Mouse (Mus musculus) midbrain, embryonic 16.5 days (tissue): Measurements from ENCODE around the gene Kif2a. TPM values are rescaled to one million over a fixed set of nuclear protein-coding genes. Genes with fewer than 3 reads are reported as not detected.
A peak's percentile ranks its signal among the peaks of the same experiment; 100 is the strongest.
"Not testable (repeated sequence)": the region's sequence is repeated elsewhere in the genome, so short reads cannot be mapped to it uniquely, and the experiment has no call there.

ENCODE experiments used
- ATAC-seq: fragments of 200-750 bp; cut with Nextera tagmentation; 2 replicates; pipeline ENCODE4 v1.8.0; 2017; ENCODE audit warnings: moderate TSS enrichment
- H3K27ac ChIP-seq: fragments of 300-500 bp; sonication (generic); 2 replicates; pipeline ENCODE4 v1.5.1; 2014; ENCODE audit warnings: mild to moderate bottlenecking, low read length, mixed read lengths
- H3K27me3 ChIP-seq: fragments of 300-500 bp; sonication (generic); 2 replicates; pipeline ENCODE4 v1.6.1; 2014; ENCODE audit warnings: low read depth, low read length, mixed read lengths; ENCODE audit not compliant: control insufficient read depth, insufficient read depth
- H3K36me3 ChIP-seq: fragments of 300-500 bp; sonication (generic); 2 replicates; pipeline ENCODE4 v1.6.1; 2014; ENCODE audit warnings: mild to moderate bottlenecking, low read length, moderate library complexity, mixed read lengths; ENCODE audit not compliant: control insufficient read depth, insufficient read depth
- H3K4me1 ChIP-seq: fragments of 300-500 bp; sonication (generic); 2 replicates; pipeline ENCODE4 v1.6.1; 2014; ENCODE audit warnings: mild to moderate bottlenecking, low read length, mixed read lengths; ENCODE audit not compliant: control insufficient read depth, insufficient read depth
- H3K4me2 ChIP-seq: fragments of 300-500 bp; sonication (generic); 2 replicates; pipeline ENCODE4 v1.6.1; 2014; ENCODE audit warnings: mild to moderate bottlenecking, low read length, mixed read lengths
- H3K4me3 ChIP-seq: fragments of 300-500 bp; sonication (generic); 2 replicates; pipeline ENCODE4 v1.5.1; 2014; ENCODE audit warnings: low read depth, mild to moderate bottlenecking, low read length, moderate library complexity, mixed read lengths
- H3K9ac ChIP-seq: fragments of 300-500 bp; sonication (generic); 2 replicates; pipeline ENCODE4 v1.6.1; 2014; ENCODE audit warnings: low read depth, low read length, mixed read lengths
- H3K9me3 ChIP-seq: fragments of 300-500 bp; sonication (generic); replicated peaks from 2 replicates; pipeline ENCODE4 v1.6.1; 2014; ENCODE audit warnings: mild to moderate bottlenecking, low read length, mixed read lengths; ENCODE audit not compliant: control insufficient read depth, poor library complexity, severe bottlenecking
- WGBS: fragments of 180-500 bp; shearing (Covaris S2); extraction: QIAGEN DNeasy Blood & Tissue Kit; methylation state at CpG from one replicate; pipeline ENCODE4 v1.1.7; 2014; 5-methylcytosine and 5-hydroxymethylcytosine counted together
- polyA plus RNA-seq: library from polyadenylated mRNA; unstranded; fragments of >200 nt; fragmentation: Nextera tagmentation; extraction: Ambion mirVana; gene quantifications from 2 replicates; pipeline ENCODE4 v1.2.1, GENCODE M21; 2015

Kif2a gene
- polyA plus RNA-seq, 1 experiment from 2014 or later, result 42.8 TPM

DNA sequence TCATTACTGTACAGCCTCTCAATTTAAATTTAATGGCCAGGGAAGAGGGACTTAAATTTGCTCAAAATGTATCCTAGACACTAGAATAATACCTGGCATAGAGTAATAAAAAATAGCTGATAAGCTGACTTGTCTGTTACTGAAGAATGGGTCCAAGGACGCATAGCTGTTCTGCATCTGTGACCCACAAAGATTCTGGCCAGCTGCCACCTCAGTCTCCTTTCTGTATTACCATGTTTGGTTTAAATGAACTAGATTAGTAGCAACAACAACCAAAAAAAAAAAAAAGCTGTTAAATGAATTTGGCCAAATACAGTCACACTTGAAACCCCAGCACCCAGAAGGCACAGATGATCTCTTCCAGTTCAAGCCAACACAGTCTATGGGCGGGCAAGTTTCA, 92.7 kb downstream of the Kif2a start:
- H3K27me3 ChIP-seq, result no peaks in the 10 kb centered on the region
- no peak overlapping the region for H3K27ac ChIP-seq
- 91% methylated on average over 2 of the region's 2 CpGs for whole genome bisulfite sequencing
- no peak for ATAC-seq
- H3K9ac ChIP-seq, result no peak overlapping the region
- peaks cover 2% of the 10 kb centered on the region; the same call in 1 of the 2 replicates for H3K4me1 ChIP-seq
- H3K4me3 ChIP-seq, result no peak overlapping the region
- H3K36me3 ChIP-seq, result peaks cover 4% of the 10 kb centered on the region; the same call in 1 of the 2 replicates
- H3K4me2 ChIP-seq, result no peak overlapping the region
- H3K9me3 ChIP-seq, result no peaks in the 10 kb centered on the region

GRCm38 (mm10) chr13:106928296-106928695, 93.6 kb downstream of the Kif2a start:
- Histone ChIP-seq H3K4me1 (no peaks in the 10 kb centered on the region), H3K4me2 (no peak overlapping the region), H3K36me3 (peaks cover 9% of the 10 kb centered on the region), H3K27ac (no peak overlapping the region), H3K9me3 (no peaks in the 10 kb centered on the region), H3K4me3 (no peak overlapping the region), H3K27me3 (no peaks in the 10 kb centered on the region), H3K9ac (no peak overlapping the region)
- no peak for ATAC-seq
- 96% methylated on average over 4 of the region's 4 CpGs for WGBS

DNA sequence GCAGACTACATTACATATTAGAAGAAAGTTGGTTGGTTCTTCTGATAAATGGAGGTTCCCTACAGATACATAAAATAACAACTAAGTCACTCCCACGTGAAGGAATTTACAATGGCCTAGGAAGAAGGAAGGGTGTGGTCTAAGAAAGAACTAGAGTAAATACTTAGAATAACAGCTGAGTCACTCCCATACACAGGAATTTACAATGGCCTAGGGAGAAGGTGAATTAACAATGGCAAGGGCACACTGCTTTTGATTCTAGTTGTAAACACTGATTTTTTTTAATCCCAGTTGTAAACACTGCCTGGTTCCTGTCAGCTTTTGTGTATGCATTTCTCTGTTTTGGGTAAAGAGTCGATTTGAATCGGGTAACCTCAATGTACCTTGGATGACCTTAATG, 96.0 kb downstream of the Kif2a start:
- peaks cover 15% of the 10 kb centered on the region for H3K36me3 ChIP-seq
- not testable (repeated sequence) for H3K4me1 ChIP-seq, H3K27ac ChIP-seq, H3K27me3 ChIP-seq, ATAC-seq, H3K9me3 ChIP-seq, H3K4me3 ChIP-seq, H3K9ac ChIP-seq, H3K4me2 ChIP-seq
- 95% methylated on average over 3 of the region's 3 CpGs for WGBS

DNA sequence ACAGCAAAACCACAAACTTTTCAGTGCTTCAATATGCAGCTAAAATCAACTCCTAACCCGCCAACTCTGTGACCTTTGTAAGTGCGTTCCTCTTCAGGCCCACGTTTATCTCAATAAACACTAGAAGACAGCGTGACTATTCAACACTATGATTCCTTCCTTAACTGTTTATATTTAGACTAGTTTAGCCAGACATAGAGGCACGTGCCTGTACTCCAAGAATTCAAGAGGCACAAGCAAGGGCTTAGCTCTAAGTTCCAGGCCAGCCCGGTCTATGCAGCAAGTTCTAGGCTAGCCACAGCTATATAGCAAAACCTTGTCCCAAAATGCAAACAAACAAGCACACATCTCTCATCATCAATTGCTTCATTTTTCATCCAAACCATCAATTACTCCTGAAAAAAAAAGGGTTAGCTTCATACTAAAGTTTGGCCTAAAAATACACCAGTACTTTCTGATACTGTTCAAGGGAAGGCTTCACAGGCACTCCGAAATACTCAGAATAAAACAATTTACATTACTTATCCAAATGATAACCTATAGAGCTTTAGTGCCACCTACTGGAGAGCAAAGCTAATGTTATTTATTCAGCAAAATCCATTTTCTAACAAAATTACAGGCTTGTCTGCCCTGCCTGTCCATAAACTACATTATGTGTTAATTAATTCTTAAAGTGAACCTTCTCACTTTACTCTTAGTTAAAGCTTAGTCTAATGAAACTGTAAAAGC, 103.4 kb downstream of the Kif2a start:
- Histone ChIP-seq H3K4me1 (no peaks in the 10 kb centered on the region), H3K4me2 (no peak overlapping the region), H3K9me3 (no peaks in the 10 kb centered on the region), H3K9ac (no peak overlapping the region), H3K27me3 (no peaks in the 10 kb centered on the region), H3K27ac (no peak overlapping the region), H3K36me3 (peaks cover 11% of the 10 kb centered on the region), H3K4me3 (no peak overlapping the region)
- 0 out of 2 replicates have a peak, but pooled peaks have one; percentile 40 for ATAC-seq
- 88% methylated on average over 7 of the region's 7 CpGs for WGBS

- H3K4me2 ChIP-seq, result no peak overlapping the region
- ATAC-seq, result no peak
- WGBS, result 87% methylated on average over 3 of the region's 3 CpGs
Observed at GRCm38 (mm10) chr13:106913125-106913736, 108.7 kb downstream of the Kif2a start.

GRCm38 (mm10) chr13:106910096-106910495, 111.8 kb downstream of the Kif2a start:
- no peaks in the 10 kb centered on the region for H3K9me3 ChIP-seq
- H3K27ac ChIP-seq, result no peak overlapping the region
- H3K27me3 ChIP-seq, result no peaks in the 10 kb centered on the region
- peaks cover 10% of the 10 kb centered on the region for H3K36me3 ChIP-seq
- no peaks in the 10 kb centered on the region for H3K4me1 ChIP-seq
- H3K4me2 ChIP-seq, result no peak overlapping the region
- WGBS, result 97% methylated on average over 10 of the region's 10 CpGs
- H3K4me3 ChIP-seq, result no peak overlapping the region
- no peak for ATAC-seq
- no peak overlapping the region for H3K9ac ChIP-seq

More at GRCm38 (mm10) chr13:106913125-106913736, 108.7 kb downstream of the Kif2a start:
- Histone ChIP-seq H3K36me3 (peaks cover 10% of the 10 kb centered on the region), H3K4me1 (no peaks in the 10 kb centered on the region), H3K27me3 (no peaks in the 10 kb centered on the region), H3K27ac (no peak overlapping the region), H3K4me3 (no peak overlapping the region), H3K9me3 (no peaks in the 10 kb centered on the region), H3K9ac (no peak overlapping the region)

Other genes with a start within 250 kb of the Kif2a start
- 40.3 and 41.1 TPM in 2 replicates for gene Ipo11, start 85.2 kb downstream of the Kif2a start, polyA plus RNA-seq
- gene Dimt1, start 75.0 kb downstream of the Kif2a start, polyA plus RNA-seq, result 44.0 and 44.6 TPM in 2 replicates